Mouse (Mus musculus): ENCODE data around the gene Luc7l3. TPM values are rescaled to one million over a fixed set of nuclear protein-coding genes. Genes with fewer than 3 reads are reported as not detected.
A peak's percentile ranks its signal among the peaks of the same experiment; 100 is the strongest.

Luc7l3 gene
- polyA plus RNA-seq, 1 experiment from 2014 or later: 113 TPM

- no peaks in the 10 kb centered on the region for H3K27me3 ChIP-seq (replicated peaks; ENCODE audit: control insufficient read depth, insufficient read depth, low read length)
- no peak overlapping the region for H3K4me3 ChIP-seq (ENCODE audit: low read length)
- H3K4me1 ChIP-seq (ENCODE audit: control insufficient read depth, insufficient read depth, low read depth, low read length): peaks cover 14% of the 10 kb centered on the region
- no peak overlapping the region for H3K4me2 ChIP-seq (ENCODE audit: low read length)
- H3K27ac ChIP-seq (ENCODE audit: low read depth, low read length): no peak overlapping the region
- H3K9me3 ChIP-seq (ENCODE audit: control insufficient read depth, low read length): no peaks in the 10 kb centered on the region
- H3K36me3 ChIP-seq (ENCODE audit: control insufficient read depth, insufficient read depth, low read length): peaks cover 9% of the 10 kb centered on the region; the same call in 1 of the 2 replicates
- no peak overlapping the region for H3K9ac ChIP-seq (ENCODE audit: low read depth, low read length)
- no peak for ATAC-seq
- 59% methylated on average over 10 of the region's 10 CpGs for WGBS
Measured at GRCm38 (mm10) chr11:94340948-94341933, 19.5 kb upstream of the Luc7l3 start.

GRCm38 (mm10) chr11:94339732-94340585 lies 18.2 kb upstream of the Luc7l3 start:
- no peak overlapping the region for H3K4me2 ChIP-seq (ENCODE audit: low read length)
- no peak overlapping the region for H3K9ac ChIP-seq (ENCODE audit: low read depth, low read length)
- WGBS: 54% methylated on average over 18 of the region's 18 CpGs
- H3K27ac ChIP-seq (ENCODE audit: low read depth, low read length): no peak overlapping the region
- no peak overlapping the region for H3K4me3 ChIP-seq (ENCODE audit: low read length)
- ATAC-seq: peak; percentile 83
- H3K27me3 ChIP-seq (replicated peaks; ENCODE audit: control insufficient read depth, insufficient read depth, low read length): no peaks in the 10 kb centered on the region
- H3K36me3 ChIP-seq (ENCODE audit: control insufficient read depth, insufficient read depth, low read length): peaks cover 15% of the 10 kb centered on the region
- no peaks in the 10 kb centered on the region for H3K9me3 ChIP-seq (ENCODE audit: control insufficient read depth, low read length)
- peaks cover 14% of the 10 kb centered on the region for H3K4me1 ChIP-seq (ENCODE audit: control insufficient read depth, insufficient read depth, low read depth, low read length)

GRCm38 (mm10) chr11:94338347-94338746 lies 16.6 kb upstream of the Luc7l3 start:
- no peak overlapping the region for H3K4me3 ChIP-seq (ENCODE audit: low read length)
- peaks cover 21% of the 10 kb centered on the region for H3K36me3 ChIP-seq (ENCODE audit: control insufficient read depth, insufficient read depth, low read length)
- no peak overlapping the region for H3K4me2 ChIP-seq (ENCODE audit: low read length)
- ATAC-seq: no peak
- H3K4me1 ChIP-seq (ENCODE audit: control insufficient read depth, insufficient read depth, low read depth, low read length): peaks cover 11% of the 10 kb centered on the region
- no peaks in the 10 kb centered on the region for H3K9me3 ChIP-seq (ENCODE audit: control insufficient read depth, low read length)
- no peak overlapping the region for H3K27ac ChIP-seq (ENCODE audit: low read depth, low read length)
- no peaks in the 10 kb centered on the region for H3K27me3 ChIP-seq (replicated peaks; ENCODE audit: control insufficient read depth, insufficient read depth, low read length)
- no peak overlapping the region for H3K9ac ChIP-seq (ENCODE audit: low read depth, low read length)
- 95% methylated on average over 2 of the region's 2 CpGs for WGBS

GRCm38 (mm10) chr11:94336551-94336950 lies 14.8 kb upstream of the Luc7l3 start:
- Histone ChIP-seq H3K36me3 (ENCODE audit: control insufficient read depth, insufficient read depth, low read length) (peaks cover 21% of the 10 kb centered on the region), H3K9ac (ENCODE audit: low read depth, low read length) (no peak overlapping the region), H3K4me3 (ENCODE audit: low read length) (no peak overlapping the region), H3K9me3 (ENCODE audit: control insufficient read depth, low read length) (no peaks in the 10 kb centered on the region), H3K4me2 (ENCODE audit: low read length) (no peak overlapping the region), H3K27me3 (replicated peaks; ENCODE audit: control insufficient read depth, insufficient read depth, low read length) (no peaks in the 10 kb centered on the region), H3K27ac (ENCODE audit: low read depth, low read length) (no peak overlapping the region), H3K4me1 (ENCODE audit: control insufficient read depth, insufficient read depth, low read depth, low read length) (peaks cover 11% of the 10 kb centered on the region)
- ATAC-seq: no peak

GRCm38 (mm10) chr11:94334386-94334968 lies 12.7 kb upstream of the Luc7l3 start:
- H3K9me3 ChIP-seq (ENCODE audit: control insufficient read depth, low read length): no peaks in the 10 kb centered on the region
- no peaks in the 10 kb centered on the region for H3K27me3 ChIP-seq (replicated peaks; ENCODE audit: control insufficient read depth, insufficient read depth, low read length)
- H3K4me1 ChIP-seq (ENCODE audit: control insufficient read depth, insufficient read depth, low read depth, low read length): peaks cover 20% of the 10 kb centered on the region
- WGBS: 71% methylated on average over 8 of the region's 8 CpGs
- no peak for ATAC-seq
- H3K27ac ChIP-seq (ENCODE audit: low read depth, low read length): no peak overlapping the region
- no peak overlapping the region for H3K4me2 ChIP-seq (ENCODE audit: low read length)
- H3K9ac ChIP-seq (ENCODE audit: low read depth, low read length): no peak overlapping the region
- H3K4me3 ChIP-seq (ENCODE audit: low read length): no peak overlapping the region
- peaks cover 19% of the 10 kb centered on the region for H3K36me3 ChIP-seq (ENCODE audit: control insufficient read depth, insufficient read depth, low read length)

GRCm38 (mm10) chr11:94332726-94333125 lies 10.9 kb upstream of the Luc7l3 start:
- Histone ChIP-seq H3K27ac (ENCODE audit: low read depth, low read length) (no peak overlapping the region), H3K4me3 (ENCODE audit: low read length) (no peak overlapping the region), H3K9ac (ENCODE audit: low read depth, low read length) (no peak overlapping the region), H3K4me1 (ENCODE audit: control insufficient read depth, insufficient read depth, low read depth, low read length) (peaks cover 25% of the 10 kb centered on the region), H3K36me3 (ENCODE audit: control insufficient read depth, insufficient read depth, low read length) (peaks cover 12% of the 10 kb centered on the region), H3K27me3 (replicated peaks; ENCODE audit: control insufficient read depth, insufficient read depth, low read length) (no peaks in the 10 kb centered on the region), H3K4me2 (ENCODE audit: low read length) (no peak overlapping the region), H3K9me3 (ENCODE audit: control insufficient read depth, low read length) (no peaks in the 10 kb centered on the region)
- WGBS: 93% methylated on average over 6 of the region's 6 CpGs
- no peak for ATAC-seq

GRCm38 (mm10) chr11:94330211-94330610 lies 8.4 kb upstream of the Luc7l3 start:
- Histone ChIP-seq H3K9me3 (ENCODE audit: control insufficient read depth, low read length) (no peaks in the 10 kb centered on the region), H3K27me3 (replicated peaks; ENCODE audit: control insufficient read depth, insufficient read depth, low read length) (no peaks in the 10 kb centered on the region), H3K4me2 (ENCODE audit: low read length) (no peak overlapping the region), H3K9ac (ENCODE audit: low read depth, low read length) (no peak overlapping the region), H3K4me1 (ENCODE audit: control insufficient read depth, insufficient read depth, low read depth, low read length) (peaks cover 32% of the 10 kb centered on the region), H3K36me3 (ENCODE audit: control insufficient read depth, insufficient read depth, low read length) (peaks cover 6% of the 10 kb centered on the region; the same call in 1 of the 2 replicates), H3K4me3 (ENCODE audit: low read length) (no peak overlapping the region), H3K27ac (ENCODE audit: low read depth, low read length) (no peak overlapping the region)
- 90% methylated on average over 3 of the region's 3 CpGs for WGBS
- ATAC-seq: no peak

GRCm38 (mm10) chr11:94329270-94329891 lies 7.6 kb upstream of the Luc7l3 start:
- WGBS: 40% methylated on average over 4 of the region's 4 CpGs
- Histone ChIP-seq H3K27ac (ENCODE audit: low read depth, low read length) (no peak overlapping the region; the same call in 1 of the 2 replicates), H3K9ac (ENCODE audit: low read depth, low read length) (no peak overlapping the region), H3K4me3 (ENCODE audit: low read length) (no peak overlapping the region; the same call in 1 of the 2 replicates), H3K27me3 (replicated peaks; ENCODE audit: control insufficient read depth, insufficient read depth, low read length) (no peaks in the 10 kb centered on the region), H3K4me1 (ENCODE audit: control insufficient read depth, insufficient read depth, low read depth, low read length) (peaks cover 32% of the 10 kb centered on the region), H3K9me3 (ENCODE audit: control insufficient read depth, low read length) (no peaks in the 10 kb centered on the region), H3K36me3 (ENCODE audit: control insufficient read depth, insufficient read depth, low read length) (peaks cover 2% of the 10 kb centered on the region; the same call in 1 of the 2 replicates), H3K4me2 (ENCODE audit: low read length) (peak overlapping the region; percentile 83)
- ATAC-seq: no peak
